Mouse (Mus musculus) lung, postnatal 0 days (tissue): ENCODE results near the gene Rsph6a.

ENCODE experiments used
- CTCF ChIP-seq: IDR thresholded peaks from 2 replicates; pipeline ENCODE4 v1.5.1; 2016; ENCODE audit warnings: antibody characterized with exemption, mild to moderate bottlenecking
- EP300 ChIP-seq: IDR thresholded peaks from 2 replicates; pipeline ENCODE4 v1.6.1; 2016; ENCODE audit warnings: antibody characterized with exemption, mild to moderate bottlenecking, control low read depth

DNA sequence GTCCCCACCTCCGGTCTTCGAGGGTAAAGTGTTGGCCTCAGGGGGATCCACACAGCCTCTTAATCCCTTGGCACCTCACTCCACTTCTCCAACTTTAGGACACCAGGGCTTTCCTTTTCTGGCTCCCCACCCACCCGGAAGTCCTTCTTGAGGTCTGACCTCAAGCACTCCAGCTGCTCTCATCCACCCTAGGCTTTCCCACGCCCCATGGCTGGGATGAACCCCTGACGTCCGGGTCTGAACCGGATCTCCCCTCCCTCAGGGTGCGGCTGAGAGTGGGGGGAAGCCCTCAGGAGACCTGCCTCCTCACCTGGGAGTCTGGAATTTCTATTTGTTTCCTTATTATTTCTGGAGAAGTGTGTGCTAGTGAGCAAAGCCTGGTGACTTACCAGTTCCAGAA is 33.4 kb upstream of the Rsph6a start:
- TF ChIP-seq CTCF (no peak), EP300 (no peak)
